Mouse (Mus musculus): ENCODE data around the gene Gm20708.

The Gm20708 gene

DNA sequence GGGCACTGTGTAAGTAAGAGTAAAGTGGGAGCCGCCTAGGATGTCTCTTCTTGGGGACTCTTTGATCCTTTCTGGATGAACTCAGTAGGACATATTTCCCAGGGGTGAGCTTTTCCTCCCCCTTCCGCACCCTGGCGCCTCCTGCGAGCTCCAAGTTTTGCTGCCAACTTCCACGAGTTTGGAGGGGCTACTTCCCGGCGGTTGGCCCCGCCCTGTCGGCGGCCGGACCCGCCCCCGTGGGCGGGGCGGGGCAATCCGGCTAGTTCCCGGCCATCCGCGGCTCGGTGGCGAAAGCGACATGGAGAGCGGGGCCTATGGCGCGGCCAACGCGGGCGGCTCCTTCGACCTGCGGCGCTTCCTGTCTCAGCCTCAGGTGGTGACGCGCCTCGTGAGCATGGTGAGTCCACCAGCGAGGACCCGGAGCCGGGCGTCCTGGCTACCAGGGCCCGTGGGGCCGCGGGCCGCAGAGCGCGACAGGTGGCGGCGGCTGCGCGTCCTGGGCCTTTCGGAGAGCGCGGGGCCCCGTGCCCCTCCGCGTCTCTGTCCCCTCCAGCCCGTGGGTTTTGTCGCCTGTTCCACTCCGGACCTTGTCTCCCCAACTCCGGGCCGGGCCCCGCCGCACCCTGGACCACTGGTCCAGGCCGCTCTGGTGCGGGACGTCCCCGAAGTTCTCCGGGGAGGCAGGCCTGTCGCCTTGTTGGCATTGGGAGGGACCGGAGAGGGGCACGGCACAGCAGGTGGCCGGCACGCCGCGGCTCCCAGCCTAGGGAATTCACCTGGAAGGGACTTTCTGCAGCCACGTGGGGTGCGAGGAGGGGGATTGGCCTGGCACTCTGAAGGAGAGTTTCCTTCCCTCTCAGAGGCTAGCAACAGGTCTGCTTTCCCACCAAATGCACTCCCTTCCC is at the start of gene Gm20708, which contains the start of gene Syngr2:
TSS of gene Gm20708 (plus strand) at position 262 of the 905 bp plus-strand sequence.
TSS of gene Syngr2 (plus strand) at position 262 of the 905 bp plus-strand sequence.
- peak; percentile 66 to 72 for DNase-seq (ENCODE audit: low spot score in 2 of 2)

DNA sequence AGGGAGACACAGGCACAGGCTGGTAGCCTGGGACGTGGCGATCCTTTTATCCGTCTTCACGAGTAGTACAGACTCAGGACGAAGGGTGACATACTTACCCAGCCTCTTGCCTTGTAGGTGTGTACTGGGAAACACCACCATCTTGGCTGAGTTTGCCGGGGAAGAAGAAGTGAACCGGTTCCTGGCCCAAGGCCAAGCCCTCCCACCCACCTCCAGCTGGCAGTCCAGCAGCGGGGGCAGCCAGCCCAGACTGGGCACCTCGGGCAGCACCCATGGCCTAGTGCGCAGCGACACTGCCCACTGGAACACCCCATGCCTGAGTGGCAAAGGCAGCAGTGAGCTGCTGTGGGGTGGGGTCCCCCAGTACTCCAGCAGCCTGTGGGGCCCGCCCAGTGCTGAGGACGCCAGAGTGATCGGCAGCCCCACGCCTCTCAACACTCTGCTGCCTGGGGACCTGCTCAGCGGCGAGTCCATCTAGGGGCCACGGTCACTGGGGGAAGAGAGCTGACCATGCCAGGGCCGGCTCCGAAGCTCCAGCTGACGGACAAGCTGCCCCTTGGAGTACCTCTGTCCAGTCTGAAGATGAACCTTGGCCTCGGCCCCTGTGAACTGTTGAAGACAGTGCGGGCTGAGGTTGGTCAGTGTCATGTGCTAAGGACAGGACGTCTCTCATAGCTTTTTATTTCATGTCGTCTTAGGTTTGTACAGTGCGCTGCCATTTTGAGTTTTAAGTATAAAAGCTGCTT is 48.9 kb upstream of the Gm20708 start:
- DNase-seq (ENCODE audit: low spot score in 2 of 2) = no peak

DNA sequence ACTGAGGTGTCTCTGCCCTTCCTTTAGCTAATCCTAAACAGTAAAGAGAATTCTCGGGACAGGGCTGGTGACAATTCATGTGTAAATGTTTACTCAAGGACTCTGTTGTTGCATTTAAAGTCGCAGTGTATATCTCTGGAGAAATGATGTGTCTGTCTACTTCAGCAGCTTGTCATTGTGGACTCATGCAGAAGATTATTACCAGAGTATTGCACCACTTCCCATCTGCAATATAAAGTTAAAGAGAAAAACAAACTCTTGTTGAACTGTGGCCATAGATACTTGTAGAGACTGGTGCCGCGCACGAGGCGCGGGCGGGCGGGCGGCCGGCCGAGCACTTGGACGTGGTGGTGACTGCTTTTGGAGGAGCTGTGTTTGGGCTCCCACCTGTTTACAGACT is 47.7 kb upstream of the Gm20708 start:
- DNase-seq (ENCODE audit: low spot score in 2 of 2) = no peak

GRCm38 (mm10) chr11:117762246-117762645 is 47.2 kb upstream of the Gm20708 start:
- no peak for DNase-seq (ENCODE audit: low spot score in 2 of 2)

DNA sequence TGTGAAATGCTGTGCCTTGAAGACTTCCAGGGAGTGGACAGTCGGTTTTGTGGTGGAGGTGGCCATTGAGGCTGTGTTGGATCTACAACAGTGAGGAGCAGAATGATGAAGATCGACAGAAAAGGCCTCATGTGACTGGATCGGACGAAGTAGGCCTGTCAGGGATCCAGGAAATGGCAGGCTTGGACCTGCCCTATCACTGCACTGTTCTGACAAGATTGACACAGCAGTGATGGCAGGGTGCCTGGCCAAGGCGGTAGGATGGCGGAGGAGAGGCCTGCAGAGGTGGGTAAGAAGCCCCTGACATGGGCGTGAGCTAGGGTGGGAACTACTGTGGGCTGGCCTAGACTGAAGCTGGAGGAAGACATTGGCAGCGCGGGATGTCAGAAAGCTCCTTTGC is 45.1 kb upstream of the Gm20708 start:
- DNase-seq (ENCODE audit: low spot score in 2 of 2) = peak in 1 of 2 experiments; percentile 49

GRCm38 (mm10) chr11:117765361-117765760 is 44.1 kb upstream of the Gm20708 start:
- DNase-seq (ENCODE audit: low spot score in 2 of 2) = no peak

- no peak for DNase-seq (ENCODE audit: low spot score in 2 of 2)
Observed at GRCm38 (mm10) chr11:117766275-117766674, 43.2 kb upstream of the Gm20708 start.

DNA sequence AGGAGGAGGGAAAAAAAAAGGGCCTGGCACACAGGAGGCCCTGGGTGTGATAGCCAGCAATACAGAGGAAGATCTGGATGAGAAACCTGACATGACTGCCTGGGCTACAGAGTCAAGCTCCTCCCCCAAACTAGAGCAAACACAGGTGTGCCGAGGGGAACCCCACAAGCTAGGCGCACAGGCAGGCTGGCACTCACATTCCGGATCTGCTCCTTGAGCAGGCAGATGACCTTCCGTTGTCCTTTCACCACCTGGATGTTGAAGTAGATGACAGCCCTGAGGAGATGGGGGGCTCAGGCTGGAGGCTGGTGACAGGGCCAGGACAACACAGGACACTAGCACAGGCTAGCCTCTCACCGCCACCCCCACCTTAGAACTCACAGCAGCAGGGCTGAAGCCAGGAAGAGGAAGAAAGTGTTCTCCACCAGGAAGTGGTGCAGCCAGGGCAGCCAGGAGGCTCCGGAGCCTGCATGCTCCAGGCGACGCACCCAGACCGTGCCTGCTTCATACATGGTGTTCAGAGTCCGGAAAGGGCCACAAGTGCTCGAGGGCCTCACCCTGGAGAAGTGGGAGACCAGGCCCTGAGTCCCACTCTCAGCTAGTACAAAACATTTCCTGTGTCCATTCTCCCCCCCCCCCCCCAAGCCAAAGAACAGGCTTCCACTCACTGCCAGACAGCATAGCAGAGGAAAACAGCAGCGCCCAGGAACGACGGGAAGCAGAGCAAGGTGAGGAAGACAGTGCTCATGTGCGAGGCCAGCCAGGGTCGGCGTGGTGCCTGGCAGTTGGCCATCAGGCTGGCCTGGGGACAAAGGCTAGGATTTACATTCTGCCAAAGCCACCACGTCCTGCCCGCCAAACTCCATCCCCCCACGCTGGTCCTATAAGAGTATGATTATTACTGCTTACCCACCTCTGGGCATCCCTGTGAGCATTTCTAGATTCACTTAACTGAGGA is 40.5 kb upstream of the Gm20708 start:
- DNase-seq (ENCODE audit: low spot score in 2 of 2) = no peak

GRCm38 (mm10) chr11:117769683-117770047 is 39.8 kb upstream of the Gm20708 start:
- DNase-seq (ENCODE audit: low spot score in 2 of 2) = no peak

DNA sequence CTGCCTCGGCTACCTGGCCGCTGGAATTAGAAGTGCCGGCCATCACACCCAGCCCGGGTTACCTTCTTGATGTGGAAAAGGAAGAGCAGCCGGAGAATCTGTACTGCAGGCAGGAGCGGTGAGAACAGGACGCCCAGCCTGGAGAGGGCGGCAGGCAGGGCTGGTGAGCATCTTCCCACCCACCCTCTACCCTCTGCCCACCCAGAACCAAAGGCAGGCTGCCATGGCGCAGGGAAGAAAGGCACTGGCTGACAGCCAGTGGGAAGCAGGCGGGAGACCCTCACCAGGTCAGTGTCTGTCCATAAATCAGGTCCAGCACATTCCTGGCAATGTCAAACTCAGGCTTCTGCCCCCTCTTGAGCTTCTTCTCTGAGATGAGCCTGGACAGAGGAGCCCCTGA is 39.1 kb upstream of the Gm20708 start:
- DNase-seq (ENCODE audit: low spot score in 2 of 2) = no peak

GRCm38 (mm10) chr11:117772352-117772751 is 37.1 kb upstream of the Gm20708 start:
- no peak for DNase-seq (ENCODE audit: low spot score in 2 of 2)

GRCm38 (mm10) chr11:117774925-117775324 is 34.5 kb upstream of the Gm20708 start:
- no peak for DNase-seq (ENCODE audit: low spot score in 2 of 2)

DNA sequence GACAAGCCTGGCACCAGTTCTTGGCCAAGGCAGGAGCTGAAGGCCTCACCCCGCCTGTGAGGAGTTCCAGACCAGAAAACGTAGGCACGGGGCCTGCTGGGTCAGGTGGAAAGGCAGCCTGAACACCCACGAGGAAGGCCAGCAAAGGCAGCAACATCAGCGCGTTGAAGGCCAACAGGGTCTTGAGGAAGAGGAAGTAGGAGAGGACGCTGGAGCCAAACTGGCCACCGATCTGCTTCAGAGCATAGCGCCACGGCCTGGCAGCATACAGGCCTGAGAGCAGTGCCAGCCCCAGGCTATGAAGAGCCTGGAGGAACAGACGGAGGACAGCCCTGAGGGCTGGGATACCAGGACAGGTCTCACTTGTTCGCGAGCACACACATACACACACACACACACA is 33.9 kb upstream of the Gm20708 start:
- no peak for DNase-seq (ENCODE audit: low spot score in 2 of 2)

GRCm38 (mm10) chr11:117776085-117776792 is 33.2 kb upstream of the Gm20708 start:
- no peak for DNase-seq (ENCODE audit: low spot score in 2 of 2)

DNA sequence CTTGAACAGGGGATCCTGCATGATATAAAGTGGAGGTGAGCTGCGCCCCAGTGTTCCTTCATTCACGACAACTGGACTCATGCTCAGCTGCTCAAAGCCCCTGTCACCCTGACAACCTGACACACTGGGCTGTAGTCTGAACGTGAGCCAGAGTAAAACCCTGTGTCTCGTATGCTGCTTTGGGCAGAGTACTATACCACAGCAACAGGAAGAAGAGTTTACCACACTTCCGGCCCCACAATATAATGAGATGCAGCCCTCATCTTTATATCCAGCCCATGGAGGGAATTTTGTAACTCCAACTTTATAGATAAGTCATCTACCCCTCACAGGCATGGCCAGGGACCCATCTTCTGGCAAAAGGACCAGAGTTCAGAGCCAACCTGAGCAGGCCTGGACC is 32.4 kb upstream of the Gm20708 start:
- no peak for DNase-seq (ENCODE audit: low spot score in 2 of 2)

DNA sequence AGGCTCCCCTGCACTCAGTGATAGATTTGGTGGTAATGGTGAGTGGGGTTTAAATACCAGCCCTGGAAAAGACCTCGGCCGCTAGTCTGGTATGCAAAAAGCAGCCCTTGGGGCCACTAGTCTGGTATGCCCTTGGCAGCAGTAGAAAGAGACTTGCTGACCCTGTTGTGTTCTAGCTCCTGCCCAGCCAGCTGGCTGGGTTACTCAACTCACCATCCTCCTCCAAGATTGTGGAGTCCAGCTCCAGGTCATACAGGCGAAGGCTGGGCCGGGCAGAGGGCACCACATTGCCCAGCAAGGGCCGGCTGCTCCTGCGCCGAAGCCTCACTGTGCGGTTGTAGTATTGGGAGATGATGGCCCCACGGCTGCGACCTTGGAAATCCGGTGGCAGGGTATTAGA is 31.4 kb upstream of the Gm20708 start:
- DNase-seq (ENCODE audit: low spot score in 2 of 2) = no peak

DNA sequence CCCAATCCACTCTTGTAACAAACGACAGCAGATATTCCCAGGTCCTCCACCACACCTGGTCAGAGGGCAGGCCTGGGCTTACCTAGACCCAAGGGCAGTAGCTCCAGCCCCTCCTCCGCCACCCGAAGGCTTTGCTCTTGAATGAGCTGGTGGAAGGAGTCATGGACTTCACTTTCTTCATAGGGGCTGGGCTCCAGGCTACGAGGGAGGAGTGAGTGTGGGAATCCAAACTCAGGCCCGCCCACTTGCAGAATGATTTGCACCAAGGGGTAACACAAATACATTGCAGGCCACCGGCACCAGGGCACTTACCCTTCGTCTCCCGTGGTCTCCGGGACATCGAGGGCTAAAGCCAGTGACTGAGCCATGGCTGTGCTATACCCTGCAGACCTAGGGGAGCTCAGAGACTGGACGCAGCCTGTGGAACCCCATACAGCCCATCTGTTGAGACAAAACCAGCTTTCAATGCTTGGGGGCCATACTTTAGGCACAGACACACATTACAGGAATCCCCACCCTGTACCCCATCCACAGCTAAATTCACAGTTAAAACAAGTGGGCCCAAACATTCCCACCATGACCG is 30.5 kb upstream of the Gm20708 start:
- DNase-seq (ENCODE audit: low spot score in 2 of 2) = peak in 1 of 2 experiments; percentile 29

- peak; percentile 63 to 65 for DNase-seq (ENCODE audit: low spot score in 2 of 2)
Observed at GRCm38 (mm10) chr11:117779434-117780198, 29.9 kb upstream of the Gm20708 start.

GRCm38 (mm10) chr11:117780199-117780515 is 29.3 kb upstream of the Gm20708 start:
- peak in 1 of 2 experiments; percentile 76 for DNase-seq (ENCODE audit: low spot score in 2 of 2)

- peak; percentile 81 to 90 for DNase-seq (ENCODE audit: low spot score in 2 of 2)
Observed at GRCm38 (mm10) chr11:117780582-117781111, 28.8 kb upstream of the Gm20708 start.

Measured in urinary bladder, adult 18-20 months (tissue).